In genomic region chr2:32647366-32647765, GRCm38 (mm10) we compare ENCODE assay signal across 10 mouse cellular contexts. TPM values are rescaled to one million over a fixed set of nuclear protein-coding genes. Genes with fewer than 3 reads are reported as not detected.
DNase-seq lines count a peak whose midpoint lies in the region; ATAC-seq and TF ChIP-seq lines count a peak whose summit lies in the region.
"Had no signal": no experiment of that assay in that cellular context is flagged by ENCODE, and none has a peak within 500 bp of the region (broad histone marks: within the 10 kb centered on the region; RNA-seq: fewer than 3 reads in every experiment).

No protein-coding gene starts in this region.

- no peak for ATAC-seq in embryonic facial prominence, embryonic 13.5 days (ENCODE audit: insufficient number of reproducible peaks, insufficient read depth, low FRiP score, low TSS enrichment, low read depth)
- ATAC-seq in hindbrain, embryonic 15.5 days (ENCODE audit: low FRiP score, low read depth), result no peak
- no peak for ATAC-seq in midbrain, embryonic 15.5 days (replicated peaks)
- ATAC-seq in cerebellum, adult (ENCODE audit: insufficient number of reproducible peaks, low FRiP score, low TSS enrichment), result no peak

- TF ChIP-seq CTCF in layer of hippocampus, adult 2 months (conservative IDR thresholded peaks at IDR 0.05), result no peak

- H3K9ac ChIP-seq in embryonic facial prominence, embryonic 13.5 days, result peak overlapping the region; percentile 76; the same call in 1 of the 2 replicates
- no peak overlapping the region for H3K9ac ChIP-seq in hindbrain, embryonic 15.5 days
- H3K9ac ChIP-seq in midbrain, embryonic 15.5 days, result no peak overlapping the region

- no peak for DNase-seq in layer of hippocampus, adult 2 months (ENCODE audit: low spot score in 2 of 2)
- DNase-seq in layer of hippocampus, postnatal 25 days (ENCODE audit: extremely low spot score in 1 of 2, low spot score in 1 of 2), result no peak
- no peak for DNase-seq in frontal cortex, postnatal 36 days (ENCODE audit: low spot score in 2 of 2)
- no peak for DNase-seq in urinary bladder, postnatal 25 days (ENCODE audit: low spot score)
- DNase-seq: cerebellum, adult 11-12 months had no signal

- peaks cover 28% of the 10 kb centered on the region for H3K4me1 ChIP-seq in embryonic facial prominence, embryonic 13.5 days
- H3K4me1 ChIP-seq in hindbrain, embryonic 15.5 days (replicated peaks), result 0 out of 2 replicates have a peak, but pooled peaks cover 5% of the 10 kb centered on the region
- H3K4me1 ChIP-seq in midbrain, embryonic 15.5 days, result no peaks in the 10 kb centered on the region

- 81% methylated on average over 7 of the region's 7 CpGs for WGBS in embryonic facial prominence, embryonic 13.5 days
- WGBS in hindbrain, embryonic 15.5 days, result 86% methylated on average over 7 of the region's 7 CpGs
- WGBS in midbrain, embryonic 15.5 days, result 92% methylated on average over 7 of the region's 7 CpGs

- H3K27ac ChIP-seq in layer of hippocampus, adult 2 months, result peak overlapping the region; percentile 85
- no peak overlapping the region for H3K27ac ChIP-seq in embryonic facial prominence, embryonic 13.5 days
- no peak overlapping the region for H3K27ac ChIP-seq in hindbrain, embryonic 15.5 days (replicated peaks)
- no peak overlapping the region for H3K27ac ChIP-seq in midbrain, embryonic 15.5 days

- peak overlapping the region; percentile 51 for H3K4me3 ChIP-seq in layer of hippocampus, adult 2 months
- H3K4me3 ChIP-seq in embryonic facial prominence, embryonic 13.5 days, result peak overlapping the region; percentile 42
- peak overlapping the region; percentile 20 for H3K4me3 ChIP-seq in hindbrain, embryonic 15.5 days
- peak overlapping the region; percentile 19 for H3K4me3 ChIP-seq in midbrain, embryonic 15.5 days

- H3K36me3 ChIP-seq in embryonic facial prominence, embryonic 13.5 days, result no peaks in the 10 kb centered on the region
- no peaks in the 10 kb centered on the region for H3K36me3 ChIP-seq in hindbrain, embryonic 15.5 days
- H3K36me3 ChIP-seq in midbrain, embryonic 15.5 days (replicated peaks), result no peaks in the 10 kb centered on the region

- no peaks in the 10 kb centered on the region for H3K9me3 ChIP-seq in embryonic facial prominence, embryonic 13.5 days
- H3K9me3 ChIP-seq in hindbrain, embryonic 15.5 days, result no peaks in the 10 kb centered on the region
- H3K9me3 ChIP-seq in midbrain, embryonic 15.5 days, result no peaks in the 10 kb centered on the region

- H3K4me2 ChIP-seq in embryonic facial prominence, embryonic 13.5 days, result peak overlapping the region; percentile 57
- peak overlapping the region; percentile 15; the same call in 1 of the 2 replicates for H3K4me2 ChIP-seq in hindbrain, embryonic 15.5 days
- no peak overlapping the region; the same call in 1 of the 2 replicates for H3K4me2 ChIP-seq in midbrain, embryonic 15.5 days

- H3K27me3 ChIP-seq in embryonic facial prominence, embryonic 13.5 days, result no peaks in the 10 kb centered on the region
- no peaks in the 10 kb centered on the region for H3K27me3 ChIP-seq in hindbrain, embryonic 15.5 days
- no peaks in the 10 kb centered on the region for H3K27me3 ChIP-seq in midbrain, embryonic 15.5 days (replicated peaks)

RNA-seq across cellular contexts. Expression of gene Eng, which starts 1.0 kb away (rescaled TPM):
- total RNA-seq in layer of hippocampus, adult 2 months (2021), result 10 to 100 TPM; 16.4 to 19.7 TPM
- total RNA-seq in layer of hippocampus, postnatal 25 days (2021), result 10 to 100 TPM; 17.4 to 24.2 TPM
- polyA plus RNA-seq in embryonic facial prominence, embryonic 13.5 days (2015; fragmentation: Nextera tagmentation; extraction: Ambion mirVana), result 49.1 and 50.2 TPM in 2 replicates
- polyA plus RNA-seq in hindbrain, embryonic 15.5 days (2015; fragmentation: Nextera tagmentation; extraction: Ambion mirVana), result 29.2 and 33.9 TPM in 2 replicates
- polyA plus RNA-seq in midbrain, embryonic 15.5 days (2015; fragmentation: Nextera tagmentation; extraction: Ambion mirVana), result 32.4 and 32.8 TPM in 2 replicates

RNA-seq across cellular contexts. Expression of gene Ak1, which starts 25.8 kb away (rescaled TPM):
- 100 to 1,000 TPM; 120 to 123 TPM for total RNA-seq in layer of hippocampus, adult 2 months (2021)
- 100 to 1,000 TPM; 127 to 140 TPM for total RNA-seq in layer of hippocampus, postnatal 25 days (2021)
- 20.7 and 27.3 TPM in 2 replicates for polyA plus RNA-seq in embryonic facial prominence, embryonic 13.5 days (2015; fragmentation: Nextera tagmentation; extraction: Ambion mirVana)
- polyA plus RNA-seq in hindbrain, embryonic 15.5 days (2015; fragmentation: Nextera tagmentation; extraction: Ambion mirVana), result 89.0 and 95.9 TPM in 2 replicates
- 97.6 and 101 TPM in 2 replicates for polyA plus RNA-seq in midbrain, embryonic 15.5 days (2015; fragmentation: Nextera tagmentation; extraction: Ambion mirVana)
- total RNA-seq: monocyte, adult 5-6 weeks had no signal

RNA-seq across cellular contexts. Expression of gene St6galnac6, which starts 47.9 kb away (rescaled TPM):
- total RNA-seq in layer of hippocampus, adult 2 months (2021), result 100 to 1,000 TPM; 117 to 124 TPM
- 100 to 1,000 TPM; 105 to 124 TPM for total RNA-seq in layer of hippocampus, postnatal 25 days (2021)
- 29.9 and 35.1 TPM in 2 replicates for polyA plus RNA-seq in embryonic facial prominence, embryonic 13.5 days (2015; fragmentation: Nextera tagmentation; extraction: Ambion mirVana)
- polyA plus RNA-seq in hindbrain, embryonic 15.5 days (2015; fragmentation: Nextera tagmentation; extraction: Ambion mirVana), result 24.1 and 27.7 TPM in 2 replicates
- polyA plus RNA-seq in midbrain, embryonic 15.5 days (2015; fragmentation: Nextera tagmentation; extraction: Ambion mirVana), result 24.2 and 26.9 TPM in 2 replicates

RNA-seq across cellular contexts. Expression of gene Fpgs, which starts 56.6 kb away (rescaled TPM):
- 10 to 100 TPM; 10.7 to 14.6 TPM for total RNA-seq in layer of hippocampus, adult 2 months (2021)
- total RNA-seq in layer of hippocampus, postnatal 25 days (2021), result 10 to 100 TPM in 1 of 2 experiments, 1 to 10 TPM in 1; 8.4 to 10.7 TPM
- polyA plus RNA-seq in embryonic facial prominence, embryonic 13.5 days (2015; fragmentation: Nextera tagmentation; extraction: Ambion mirVana), result 29.7 and 34.1 TPM in 2 replicates
- polyA plus RNA-seq in hindbrain, embryonic 15.5 days (2015; fragmentation: Nextera tagmentation; extraction: Ambion mirVana), result 20.4 and 22.7 TPM in 2 replicates
- polyA plus RNA-seq in midbrain, embryonic 15.5 days (2015; fragmentation: Nextera tagmentation; extraction: Ambion mirVana), result 23.2 and 25.1 TPM in 2 replicates
